Mouse (Mus musculus): ENCODE results near the gene Fcho1.

DNA sequence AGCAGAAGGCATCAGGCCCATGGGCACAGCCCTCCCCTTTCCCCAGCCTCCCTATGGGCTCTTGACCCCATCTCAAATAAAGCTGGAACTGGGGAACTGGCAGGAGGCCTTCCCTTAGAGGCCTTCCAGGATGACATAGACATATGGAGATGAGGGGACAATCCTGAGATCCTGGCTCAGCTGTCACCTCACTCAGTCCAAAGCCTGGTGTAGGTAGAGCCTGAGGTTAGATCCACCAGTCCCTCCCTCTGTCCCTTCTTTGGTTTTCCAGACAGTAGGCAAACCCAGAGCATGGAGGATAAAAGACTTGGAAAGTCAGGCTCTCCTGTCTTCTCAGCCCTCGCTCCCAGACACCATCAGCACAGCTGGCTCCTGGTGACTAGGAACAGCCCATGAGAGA lies 58.7 kb downstream of the Fcho1 start:
- TF ChIP-seq POLR2A (IDR thresholded peaks at IDR 0.05; ENCODE audit: insufficient read depth, low read depth, low read length), result no peak
- TF ChIP-seq CTCF (IDR thresholded peaks at IDR 0.05), result no peak
- TF ChIP-seq EP300 (IDR thresholded peaks at IDR 0.05; ENCODE audit: insufficient read depth, low read depth, low read length), result no peak

All from heart, adult 2 months (tissue).